Mouse (Mus musculus) limb, embryonic 12.5 days (tissue): ENCODE results near the gene Gm13278. TPM values are rescaled to one million over a fixed set of nuclear protein-coding genes. Genes with fewer than 3 reads are reported as not detected.
"Not testable (repeated sequence)": the region's sequence is repeated elsewhere in the genome, so short reads cannot be mapped to it uniquely, and the experiment has no call there.

ENCODE experiments used
- ATAC-seq: fragments of 200-750 bp; cut with Nextera tagmentation; 2 replicates; pipeline ENCODE4 v1.8.0; 2017; ENCODE audit warnings: low read depth, moderate TSS enrichment; ENCODE audit not compliant: insufficient number of reproducible peaks, insufficient read depth, low FRiP score, low TSS enrichment
- H3K27ac ChIP-seq: fragments of 300-500 bp; sonication (generic); 2 replicates; pipeline ENCODE4 v1.5.1; 2016; ENCODE audit warnings: mild to moderate bottlenecking, moderate library complexity
- H3K27me3 ChIP-seq: fragments of 300-500 bp; sonication (generic); 2 replicates; pipeline ENCODE4 v1.6.1; 2016; ENCODE audit warnings: mild to moderate bottlenecking, moderate library complexity
- H3K36me3 ChIP-seq: fragments of 300-500 bp; sonication (generic); 2 replicates; pipeline ENCODE4 v1.6.1; 2016; ENCODE audit warnings: mild to moderate bottlenecking, moderate library complexity
- H3K4me1 ChIP-seq: fragments of 300-500 bp; sonication (generic); replicated peaks from 2 replicates; pipeline ENCODE4 v1.6.1; 2016
- H3K4me2 ChIP-seq: fragments of 300-500 bp; sonication (generic); 2 replicates; pipeline ENCODE4 v1.6.1; 2016; ENCODE audit warnings: mild to moderate bottlenecking, moderate library complexity
- H3K4me3 ChIP-seq: fragments of 300-500 bp; sonication (generic); replicated peaks from 2 replicates; pipeline ENCODE4 v1.5.1; 2016; ENCODE audit warnings: mild to moderate bottlenecking
- H3K9ac ChIP-seq: fragments of 300-500 bp; sonication (generic); replicated peaks from 2 replicates; pipeline ENCODE4 v1.6.1; 2016; ENCODE audit warnings: mild to moderate bottlenecking, moderate library complexity
- H3K9me3 ChIP-seq: fragments of 300-500 bp; sonication (generic); 2 replicates; pipeline ENCODE4 v1.6.1; 2016; ENCODE audit warnings: mild to moderate bottlenecking, moderate library complexity
- WGBS: fragments of 180-500 bp; shearing (Covaris S2); methylation state at CpG from one replicate; pipeline ENCODE4 v1.1.7; 2016; 5-methylcytosine and 5-hydroxymethylcytosine counted together
- polyA plus RNA-seq: library from polyadenylated mRNA; unstranded; fragments of >200 nt; fragmentation: Nextera tagmentation; extraction: Ambion mirVana; gene quantifications from 2 replicates; pipeline ENCODE4 v1.2.1, GENCODE M21; 2016

Gm13278 gene
- polyA plus RNA-seq, 1 experiment from 2014 or later, result not detected

DNA sequence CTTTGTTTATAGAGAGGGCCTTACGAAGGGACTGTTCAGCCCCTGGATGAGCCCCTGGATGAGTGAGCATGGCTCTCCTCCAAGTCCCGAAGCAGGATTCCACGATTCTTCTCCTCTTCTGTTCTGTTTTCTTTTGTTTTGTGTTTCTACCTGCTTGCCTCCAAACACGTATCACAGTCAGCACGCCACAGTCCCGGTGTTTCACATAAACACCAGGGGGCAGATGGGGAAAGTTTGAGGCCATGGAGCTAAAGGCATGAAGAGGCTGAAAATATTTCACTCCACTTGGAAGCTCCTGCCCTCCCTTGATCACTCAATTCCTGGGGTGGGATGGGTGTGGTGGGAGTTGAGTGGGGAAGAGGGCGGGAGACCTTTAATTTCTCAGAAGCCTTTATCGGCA is 29.6 kb upstream of the Gm13278 start:
- WGBS, result 68% methylated on average over 6 of the region's 8 CpGs
- not testable (repeated sequence) for H3K9ac ChIP-seq

DNA sequence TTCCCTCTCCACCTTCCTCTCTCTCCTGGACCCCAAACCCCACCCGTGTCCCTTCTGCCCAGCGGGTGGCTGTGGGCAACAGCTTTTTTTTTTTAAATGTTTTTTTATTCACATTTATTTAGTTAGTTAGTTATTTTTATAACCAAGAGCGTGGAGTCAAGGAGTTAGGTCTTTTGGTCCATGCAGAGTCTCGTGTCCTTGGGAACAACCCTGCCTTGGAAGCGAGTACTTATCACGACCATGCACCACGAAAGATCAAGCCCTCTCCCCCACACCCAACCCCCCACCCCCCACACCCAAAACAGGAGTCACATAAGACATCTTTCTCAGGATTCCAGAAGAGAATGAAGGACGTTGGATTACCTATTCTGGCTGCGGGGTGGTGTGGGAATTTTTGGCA is 29.0 kb upstream of the Gm13278 start:
- H3K27me3 ChIP-seq, ATAC-seq, H3K9ac ChIP-seq, H3K4me3 ChIP-seq, H3K36me3 ChIP-seq, H3K27ac ChIP-seq, H3K9me3 ChIP-seq, H3K4me1 ChIP-seq: not testable (repeated sequence)
- H3K4me2 ChIP-seq, result 0 out of 2 replicates have a peak overlapping the region, but pooled peaks have one; percentile 45
- WGBS, result 55% methylated on average over 9 of the region's 9 CpGs

More for the DNA sequence above, 29.6 kb upstream of the Gm13278 start:
- H3K36me3 ChIP-seq, H3K4me2 ChIP-seq, ATAC-seq, H3K4me3 ChIP-seq, H3K27me3 ChIP-seq, H3K27ac ChIP-seq, H3K4me1 ChIP-seq, H3K9me3 ChIP-seq: not testable (repeated sequence)

DNA sequence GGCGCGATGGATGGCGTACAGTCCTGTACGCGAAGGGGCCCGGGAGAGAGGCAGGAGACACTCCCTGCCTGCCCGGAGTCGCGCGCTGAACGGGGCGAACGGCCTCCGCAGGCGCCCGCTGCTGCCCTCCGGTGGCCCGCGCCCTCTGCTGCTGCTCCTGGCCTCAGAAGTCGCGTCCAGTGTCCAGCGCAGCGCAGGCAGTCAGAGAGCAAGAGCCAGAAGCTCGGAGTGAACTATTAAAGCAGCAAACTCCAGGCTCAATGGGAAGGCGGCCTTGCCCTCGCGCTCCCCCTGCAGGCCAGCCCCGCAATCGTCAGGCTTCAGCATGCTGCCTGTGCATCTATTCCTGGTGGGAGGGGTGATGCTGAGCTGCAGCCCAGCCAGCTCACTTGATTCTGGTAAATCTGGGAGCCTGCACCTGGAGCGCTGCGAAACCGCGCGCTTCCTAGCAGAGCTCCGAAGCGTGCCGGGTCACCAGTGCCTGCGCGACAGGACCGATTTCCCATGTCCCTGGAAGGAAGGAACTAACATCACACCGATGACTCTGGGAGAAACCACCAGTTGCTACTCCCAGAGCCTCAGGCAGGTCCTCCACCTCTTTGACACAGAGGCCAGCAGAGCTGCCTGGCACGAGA is 27.8 kb upstream of the Gm13278 start:
- ATAC-seq, H3K9ac ChIP-seq: not testable (repeated sequence)
- 0 out of 2 replicates have a peak overlapping the region, but pooled peaks have one; percentile 74 for H3K27ac ChIP-seq

DNA sequence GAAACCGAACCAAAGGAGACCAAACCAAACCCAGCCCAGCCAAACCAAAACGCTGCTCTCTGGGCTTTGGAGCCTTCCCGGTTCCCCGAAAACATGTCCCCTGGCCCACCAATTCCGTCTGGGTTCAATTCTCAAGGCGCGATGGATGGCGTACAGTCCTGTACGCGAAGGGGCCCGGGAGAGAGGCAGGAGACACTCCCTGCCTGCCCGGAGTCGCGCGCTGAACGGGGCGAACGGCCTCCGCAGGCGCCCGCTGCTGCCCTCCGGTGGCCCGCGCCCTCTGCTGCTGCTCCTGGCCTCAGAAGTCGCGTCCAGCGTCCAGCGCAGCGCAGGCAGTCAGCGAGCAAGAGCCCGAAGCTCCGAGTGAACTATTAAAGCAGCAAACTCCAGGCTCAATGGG is 17.8 kb upstream of the Gm13278 start, which contains the start of gene Gm13290:
Gm13290 (plus strand) TSS at position 301 of the 400 bp plus-strand sequence.
- no CpG with 5 or more reads among the region's 32 CpGs for WGBS
- not testable (repeated sequence) for H3K4me1 ChIP-seq

More for the DNA sequence above, 27.8 kb upstream of the Gm13278 start:
- not testable (repeated sequence) for H3K27me3 ChIP-seq, H3K36me3 ChIP-seq, H3K9me3 ChIP-seq, H3K4me1 ChIP-seq
- Histone ChIP-seq H3K4me3 (peak overlapping the region; percentile 34), H3K4me2 (peak overlapping the region; percentile 52)
- WGBS, result 3% methylated on average over 26 of the region's 42 CpGs

DNA sequence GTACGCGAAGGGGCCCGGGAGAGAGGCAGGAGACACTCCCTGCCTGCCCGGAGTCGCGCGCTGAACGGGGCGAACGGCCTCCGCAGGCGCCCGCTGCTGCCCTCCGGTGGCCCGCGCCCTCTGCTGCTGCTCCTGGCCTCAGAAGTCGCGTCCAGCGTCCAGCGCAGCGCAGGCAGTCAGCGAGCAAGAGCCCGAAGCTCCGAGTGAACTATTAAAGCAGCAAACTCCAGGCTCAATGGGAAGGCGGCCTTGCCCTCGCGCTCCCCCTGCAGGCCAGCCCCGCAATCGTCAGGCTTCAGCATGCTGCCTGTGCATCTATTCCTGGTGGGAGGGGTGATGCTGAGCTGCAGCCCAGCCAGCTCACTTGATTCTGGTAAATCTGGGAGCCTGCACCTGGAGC is 14.7 kb upstream of the Gm13278 start, which contains the start of gene Gm13289:
Gm13289 (plus strand) TSS at position 301 of the 400 bp plus-strand sequence.
- H3K36me3 ChIP-seq, H3K4me3 ChIP-seq, H3K4me1 ChIP-seq, H3K9me3 ChIP-seq, H3K27ac ChIP-seq, H3K4me2 ChIP-seq, H3K27me3 ChIP-seq, ATAC-seq, H3K9ac ChIP-seq: not testable (repeated sequence)
- WGBS, result no CpG with 5 or more reads among the region's 29 CpGs

More for the DNA sequence above, 17.8 kb upstream of the Gm13278 start, which contains the start of gene Gm13290:
- not testable (repeated sequence) for H3K36me3 ChIP-seq, ATAC-seq, H3K9ac ChIP-seq, H3K9me3 ChIP-seq, H3K27me3 ChIP-seq, H3K4me2 ChIP-seq, H3K27ac ChIP-seq, H3K4me3 ChIP-seq

DNA sequence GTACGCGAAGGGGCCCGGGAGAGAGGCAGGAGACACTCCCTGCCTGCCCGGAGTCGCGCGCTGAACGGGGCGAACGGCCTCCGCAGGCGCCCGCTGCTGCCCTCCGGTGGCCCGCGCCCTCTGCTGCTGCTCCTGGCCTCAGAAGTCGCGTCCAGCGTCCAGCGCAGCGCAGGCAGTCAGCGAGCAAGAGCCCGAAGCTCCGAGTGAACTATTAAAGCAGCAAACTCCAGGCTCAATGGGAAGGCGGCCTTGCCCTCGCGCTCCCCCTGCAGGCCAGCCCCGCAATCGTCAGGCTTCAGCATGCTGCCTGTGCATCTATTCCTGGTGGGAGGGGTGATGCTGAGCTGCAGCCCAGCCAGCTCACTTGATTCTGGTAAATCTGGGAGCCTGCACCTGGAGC is 11.8 kb upstream of the Gm13278 start, which contains the start of gene Gm13272:
Gm13272 (plus strand) TSS at position 301 of the 400 bp plus-strand sequence.
- H3K36me3 ChIP-seq, H3K9ac ChIP-seq, H3K4me2 ChIP-seq, H3K9me3 ChIP-seq, ATAC-seq, H3K4me1 ChIP-seq, H3K27me3 ChIP-seq, H3K27ac ChIP-seq, H3K4me3 ChIP-seq: not testable (repeated sequence)
- no CpG with 5 or more reads among the region's 29 CpGs for WGBS

DNA sequence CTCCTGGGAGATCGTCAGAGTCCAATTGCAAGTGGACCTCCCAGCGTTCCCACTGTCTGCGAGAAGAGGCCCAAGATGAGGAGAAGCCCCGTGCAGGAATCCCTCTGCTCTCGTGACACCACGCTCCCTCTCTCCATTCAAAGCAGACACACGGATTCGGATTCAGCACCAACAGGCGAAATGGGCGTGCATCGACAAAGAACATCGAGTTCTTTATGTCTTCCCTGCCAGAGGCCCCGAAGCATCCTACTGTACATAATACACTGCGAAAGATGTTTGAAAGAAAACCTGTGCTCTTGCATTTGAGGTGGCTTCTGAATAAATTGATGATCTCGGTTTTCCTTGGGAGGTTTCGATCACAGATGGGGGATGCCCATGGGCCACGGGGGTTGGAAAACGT is 11.0 kb upstream of the Gm13278 start:
- not testable (repeated sequence) for H3K4me3 ChIP-seq, H3K27me3 ChIP-seq, H3K9ac ChIP-seq, H3K4me1 ChIP-seq, H3K27ac ChIP-seq, H3K4me2 ChIP-seq, ATAC-seq, H3K9me3 ChIP-seq, H3K36me3 ChIP-seq
- 53% methylated on average over 16 of the region's 18 CpGs for WGBS

DNA sequence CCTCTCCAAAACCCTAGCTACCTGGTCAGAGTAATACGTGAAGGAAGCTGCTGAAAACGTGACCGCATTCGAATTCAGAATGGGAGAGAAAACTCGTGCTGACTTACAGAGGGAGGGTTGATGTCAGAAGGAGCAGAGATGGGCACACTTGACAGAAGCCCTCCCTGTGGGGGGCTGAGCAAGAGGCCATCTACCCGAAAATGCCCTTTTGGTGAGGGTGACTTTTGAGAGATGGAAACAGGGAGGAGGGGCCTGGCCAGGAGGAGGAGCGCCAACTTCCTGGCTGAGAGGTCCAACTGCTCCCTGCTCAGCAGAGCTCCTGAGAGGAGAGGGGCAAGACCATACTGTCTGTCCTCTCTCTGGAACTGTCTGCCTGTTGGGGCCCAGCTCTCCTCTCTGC is 9.5 kb upstream of the Gm13278 start, which contains the start of gene Ifnz:
Ifnz (plus strand) TSS at position 301 of the 400 bp plus-strand sequence.
- not testable (repeated sequence) for H3K9me3 ChIP-seq

DNA sequence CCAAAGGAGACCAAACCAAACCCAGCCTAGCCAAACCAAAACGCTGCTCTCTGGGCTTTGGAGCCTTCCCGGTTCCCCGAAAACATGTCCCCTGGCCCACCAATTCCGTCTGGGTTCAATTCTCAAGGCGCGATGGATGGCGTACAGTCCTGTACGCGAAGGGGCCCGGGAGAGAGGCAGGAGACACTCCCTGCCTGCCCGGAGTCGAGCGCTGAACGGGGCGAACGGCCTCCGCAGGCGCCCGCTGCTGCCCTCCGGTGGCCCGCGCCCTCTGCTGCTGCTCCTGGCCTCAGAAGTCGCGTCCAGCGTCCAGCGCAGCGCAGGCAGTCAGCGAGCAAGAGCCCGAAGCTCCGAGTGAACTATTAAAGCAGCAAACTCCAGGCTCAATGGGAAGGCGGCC is 9.0 kb upstream of the Gm13278 start:
- H3K4me3 ChIP-seq, result peak overlapping the region; percentile 25; the same call in 1 of the 2 replicates
- H3K27ac ChIP-seq, ATAC-seq, H3K4me1 ChIP-seq, H3K27me3 ChIP-seq, H3K36me3 ChIP-seq, H3K9ac ChIP-seq, H3K9me3 ChIP-seq: not testable (repeated sequence)
- H3K4me2 ChIP-seq, result peak overlapping the region; percentile 45
- 2% methylated on average over 19 of the region's 31 CpGs for WGBS

More for the DNA sequence above, 9.5 kb upstream of the Gm13278 start, which contains the start of gene Ifnz:
- not testable (repeated sequence) for H3K4me1 ChIP-seq, H3K9ac ChIP-seq, H3K36me3 ChIP-seq, H3K27ac ChIP-seq, H3K27me3 ChIP-seq, ATAC-seq
- Histone ChIP-seq H3K4me3 (peak within 1 kb of the TSS; percentile 25; the same call in 1 of the 2 replicates), H3K4me2 (peak within 1 kb of the TSS; percentile 45)
- 12% methylated on average over 5 of the region's 7 CpGs for WGBS

DNA sequence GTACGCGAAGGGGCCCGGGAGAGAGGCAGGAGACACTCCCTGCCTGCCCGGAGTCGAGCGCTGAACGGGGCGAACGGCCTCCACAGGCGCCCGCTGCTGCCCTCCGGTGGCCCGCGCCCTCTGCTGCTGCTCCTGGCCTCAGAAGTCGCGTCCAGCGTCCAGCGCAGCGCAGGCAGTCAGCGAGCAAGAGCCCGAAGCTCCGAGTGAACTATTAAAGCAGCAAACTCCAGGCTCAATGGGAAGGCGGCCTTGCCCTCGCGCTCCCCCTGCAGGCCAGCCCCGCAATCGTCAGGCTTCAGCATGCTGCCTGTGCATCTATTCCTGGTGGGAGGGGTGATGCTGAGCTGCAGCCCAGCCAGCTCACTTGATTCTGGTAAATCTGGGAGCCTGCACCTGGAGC is 5.9 kb upstream of the Gm13278 start, which contains the start of gene Gm13276:
Gm13276 (plus strand) TSS at position 301 of the 400 bp plus-strand sequence.
- not testable (repeated sequence) for H3K4me2 ChIP-seq, H3K4me3 ChIP-seq, H3K27ac ChIP-seq, H3K4me1 ChIP-seq, H3K9ac ChIP-seq, H3K9me3 ChIP-seq, H3K36me3 ChIP-seq, ATAC-seq, H3K27me3 ChIP-seq
- no CpG with 5 or more reads among the region's 27 CpGs for WGBS

DNA sequence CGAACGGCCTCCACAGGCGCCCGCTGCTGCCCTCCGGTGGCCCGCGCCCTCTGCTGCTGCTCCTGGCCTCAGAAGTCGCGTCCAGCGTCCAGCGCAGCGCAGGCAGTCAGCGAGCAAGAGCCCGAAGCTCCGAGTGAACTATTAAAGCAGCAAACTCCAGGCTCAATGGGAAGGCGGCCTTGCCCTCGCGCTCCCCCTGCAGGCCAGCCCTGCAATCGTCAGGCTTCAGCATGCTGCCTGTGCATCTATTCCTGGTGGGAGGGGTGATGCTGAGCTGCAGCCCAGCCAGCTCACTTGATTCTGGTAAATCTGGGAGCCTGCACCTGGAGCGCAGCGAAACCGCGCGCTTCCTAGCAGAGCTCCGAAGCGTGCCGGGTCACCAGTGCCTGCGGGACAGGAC is 2.9 kb upstream of the Gm13278 start, which contains the start of gene Gm13277:
Gm13277 (plus strand) TSS at position 231 of the 400 bp plus-strand sequence.
- not testable (repeated sequence) for H3K27ac ChIP-seq, H3K4me2 ChIP-seq, H3K9ac ChIP-seq, H3K27me3 ChIP-seq, H3K9me3 ChIP-seq, H3K4me1 ChIP-seq, H3K36me3 ChIP-seq, ATAC-seq, H3K4me3 ChIP-seq
- 0% methylated on average over 4 of the region's 28 CpGs for WGBS
